Mouse (Mus musculus) brain, embryonic 18.5 days (tissue): ENCODE data around the gene Gm9945.

Experiments
- DNase-seq: peaks from one replicate; pipeline ENCODE4 v3.0.0-alpha.2; 2012; ENCODE audit warnings: low read depth, low spot score

The Gm9945 gene

DNA sequence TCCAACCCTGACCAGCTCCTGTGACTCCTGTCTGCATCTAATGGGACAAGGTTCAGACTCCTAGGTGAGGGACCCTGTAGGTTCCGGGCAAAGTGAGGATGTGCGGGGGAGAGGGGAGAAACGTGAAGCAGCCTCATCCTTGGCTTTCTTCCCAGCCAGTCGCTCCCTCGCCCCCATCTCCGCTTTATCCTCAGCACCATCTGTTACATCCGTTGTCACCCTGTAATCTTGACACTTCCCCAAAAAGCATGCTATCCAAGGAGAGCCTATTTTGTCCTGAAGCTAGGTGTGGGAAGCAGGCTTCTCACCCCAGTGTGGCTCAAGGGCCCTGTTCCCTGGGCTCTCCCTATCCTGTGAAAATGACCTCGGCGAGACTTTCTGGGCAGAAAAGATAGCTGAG, 43.0 kb downstream of the Gm9945 start:
- DNase-seq = no peak

DNA sequence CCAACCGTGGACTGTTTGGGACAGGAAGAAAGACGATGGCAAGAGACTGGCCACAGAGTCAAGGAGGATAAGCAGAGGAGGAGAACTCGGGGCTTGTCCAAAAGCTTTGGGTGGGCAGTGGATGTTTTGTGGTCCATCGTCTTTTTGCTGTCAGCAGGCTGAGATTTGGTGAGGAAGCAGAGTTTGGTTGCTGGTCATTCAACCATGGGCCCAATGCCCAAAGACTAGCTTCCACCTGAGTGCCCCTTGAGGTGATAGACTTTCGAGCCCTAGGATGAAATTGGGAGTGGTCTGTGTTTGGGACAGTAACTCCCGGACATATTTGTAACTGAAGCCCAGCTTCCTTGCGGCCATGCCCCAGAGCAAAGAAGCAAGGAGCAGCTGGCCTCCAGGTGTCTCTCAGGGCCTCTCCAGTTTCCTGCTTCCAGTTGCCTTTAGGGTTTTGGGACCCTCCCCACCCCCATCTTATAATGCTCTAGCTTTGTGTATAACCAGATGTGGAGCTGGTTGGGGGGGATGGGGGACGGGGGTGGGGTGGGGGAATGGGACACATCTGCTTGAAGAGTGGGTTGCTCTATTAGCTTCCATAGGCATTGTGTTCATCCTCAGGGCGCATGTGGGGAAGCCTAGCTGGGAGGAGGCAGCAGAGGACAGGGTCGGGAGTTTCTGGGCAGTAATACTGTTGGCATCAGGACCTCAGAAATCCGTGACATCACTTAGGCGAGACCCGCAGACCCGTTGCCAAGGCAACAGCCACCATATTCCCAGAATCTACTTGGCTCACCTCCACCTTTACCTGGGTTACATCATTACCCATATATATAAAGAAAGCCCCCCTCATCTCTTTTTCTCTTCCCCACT, 43.8 kb downstream of the Gm9945 start:
- no peak for DNase-seq

DNA sequence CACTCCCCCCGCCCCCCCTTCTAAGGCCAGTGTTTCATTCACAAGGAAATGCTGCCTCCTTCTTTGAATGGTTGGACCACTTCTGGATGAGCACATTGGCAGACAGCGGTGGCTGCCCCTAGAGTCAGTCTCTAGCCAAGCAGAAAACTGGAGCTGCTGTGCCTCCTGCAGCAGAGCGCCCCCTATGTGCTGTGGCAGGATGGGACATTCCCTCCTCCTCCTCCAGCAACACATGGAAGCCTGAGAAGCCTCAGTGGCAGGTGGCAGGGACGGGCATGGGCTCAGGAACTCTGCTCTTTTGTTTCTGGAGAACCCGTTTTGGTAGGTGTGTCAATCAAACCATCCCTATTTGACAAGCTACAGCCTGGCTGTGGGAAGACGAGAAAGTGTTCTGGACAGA, 44.9 kb downstream of the Gm9945 start:
- no peak for DNase-seq

DNA sequence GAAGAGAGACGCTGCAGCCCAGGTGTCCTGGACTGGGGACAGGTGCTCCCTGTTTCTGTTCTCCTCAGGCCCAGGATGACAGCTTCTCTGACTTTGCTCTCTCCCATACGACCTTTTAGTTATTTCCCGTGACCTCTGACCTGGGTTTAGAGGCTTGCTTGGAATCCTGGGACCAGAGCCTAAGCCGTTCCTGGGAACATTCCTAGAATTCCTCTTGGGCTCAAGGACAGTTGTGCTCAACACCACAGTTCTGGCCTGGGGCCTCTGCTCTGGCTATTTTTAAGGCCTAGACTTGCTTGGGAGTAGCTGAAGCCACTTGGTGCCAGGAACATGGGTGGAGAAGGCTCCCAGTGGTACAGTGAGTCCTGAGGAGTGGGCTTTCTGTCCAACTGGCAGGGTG, 45.5 kb downstream of the Gm9945 start:
- DNase-seq = no peak

DNA sequence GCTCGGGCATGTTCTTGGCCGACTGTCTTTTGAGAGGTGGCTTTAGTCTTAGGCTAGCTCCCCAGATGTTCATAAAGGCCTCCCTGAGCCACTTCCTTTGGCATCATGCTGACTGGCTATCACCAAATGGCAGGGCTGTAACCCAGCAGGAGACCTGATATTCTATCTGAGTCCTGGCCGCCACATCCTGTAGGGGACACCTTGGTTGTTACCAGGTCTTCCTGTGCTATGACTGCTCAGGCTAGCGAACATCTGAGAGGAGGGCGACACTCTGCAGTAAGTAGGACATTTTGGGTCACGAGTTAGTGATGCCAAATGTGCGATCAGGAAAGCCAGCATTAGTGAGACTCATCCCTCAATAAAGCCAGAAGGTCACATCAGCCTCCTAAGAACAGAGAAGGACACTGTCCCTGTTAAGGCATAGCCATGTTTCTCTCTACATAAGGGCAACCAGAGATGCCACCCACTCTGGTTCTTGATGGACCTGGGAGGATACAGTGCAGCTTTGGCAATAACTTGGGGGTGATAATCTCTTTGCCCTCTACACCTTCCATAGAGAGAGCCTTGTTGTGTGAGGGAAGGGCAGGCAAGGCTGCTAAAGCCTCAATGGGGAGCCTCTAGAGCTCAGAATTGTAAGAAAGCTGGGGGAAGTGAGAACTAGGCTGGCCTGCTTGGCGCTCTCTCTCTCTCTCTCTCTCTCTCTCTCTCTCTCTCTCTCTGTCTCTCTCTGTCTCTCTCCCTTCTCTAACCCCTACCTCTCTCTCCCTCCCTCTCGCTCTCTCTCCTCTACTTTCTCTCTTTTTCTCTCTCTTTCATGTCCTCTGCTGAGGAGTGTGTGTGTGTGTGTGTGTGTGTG, 48.7 kb downstream of the Gm9945 start:
- DNase-seq = no peak

DNA sequence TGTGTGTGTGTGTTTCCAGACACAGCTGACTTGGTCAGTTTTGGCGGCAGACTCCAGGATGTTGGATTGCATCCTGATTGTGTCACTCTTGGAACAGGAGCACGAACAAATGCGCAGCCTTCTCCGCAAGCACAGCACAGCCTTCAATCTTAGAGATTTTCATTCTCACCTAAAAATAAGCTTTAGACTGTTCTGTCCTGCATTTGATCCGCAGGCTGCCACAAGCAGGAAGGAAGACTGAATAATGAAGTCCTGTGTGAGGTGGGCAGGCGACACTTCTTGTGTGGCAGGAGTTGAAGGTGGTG, 49.2 kb downstream of the Gm9945 start:
- no peak for DNase-seq

DNA sequence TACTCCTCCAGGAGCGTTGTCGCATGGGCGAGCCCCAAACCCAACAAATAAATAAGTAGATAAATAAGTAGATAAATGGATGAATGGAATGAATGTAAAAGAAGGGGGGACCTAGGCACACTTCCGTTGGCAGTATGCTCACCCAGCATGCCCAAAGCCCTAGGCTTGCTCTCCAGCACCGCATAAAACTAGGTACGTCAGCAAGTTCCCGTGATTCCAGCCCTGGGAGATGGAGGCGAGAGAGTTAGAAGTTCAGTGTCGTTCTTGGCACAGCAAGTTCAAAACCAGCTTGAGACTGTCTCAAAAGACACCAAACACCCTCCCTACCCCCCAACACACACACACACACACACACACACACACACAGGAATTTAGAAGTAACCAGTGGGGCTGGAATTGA, 50.0 kb downstream of the Gm9945 start:
- no peak for DNase-seq
